ENCODE assay signal across 1 mouse cellular context in the genomic region with DNA sequence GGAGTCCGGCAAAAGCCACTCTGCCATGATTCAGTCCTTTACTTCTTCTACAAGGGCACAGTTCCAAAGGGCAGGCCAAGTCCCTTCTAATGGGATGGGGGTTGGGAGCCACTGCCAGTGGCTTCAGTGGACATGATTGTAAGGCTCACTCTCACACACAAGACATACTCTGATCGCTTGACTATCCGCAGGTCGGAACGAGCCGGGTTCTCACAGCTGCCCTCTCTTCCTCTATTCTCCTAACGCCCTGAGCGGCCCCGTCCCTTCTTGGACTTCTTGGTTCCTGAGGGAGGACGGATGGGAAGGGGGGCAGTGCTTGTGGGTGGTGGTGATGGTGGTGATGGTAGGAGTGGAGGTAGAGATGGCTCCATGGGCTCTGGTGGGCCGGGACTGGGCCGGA.
TF ChIP-seq lines count a peak whose summit lies in the region.

No protein-coding gene starts in this region.

TF ChIP-seq in CH12.LX, 34 proteins besides CTCF, POLR2A, EP300 and RAD21 (continued from another document):
- TF ChIP-seq SMC3 (IDR thresholded peaks at IDR 0.05; ENCODE audit: low read depth, low read length) (no peak), TBP (conservative IDR thresholded peaks at IDR 0.05; ENCODE audit: low read depth, low read length) (no peak), ZKSCAN1 (IDR thresholded peaks at IDR 0.05; ENCODE audit: borderline replicate concordance, low read depth, low read length) (no peak), GABPA (IDR thresholded peaks at IDR 0.05; ENCODE audit: insufficient replicate concordance, low read depth, low read length) (no peak), RCOR1 (conservative IDR thresholded peaks at IDR 0.05; ENCODE audit: low read depth, low read length) (no peak), ZMIZ1 (IDR thresholded peaks at IDR 0.05; ENCODE audit: low read depth, low read length) (no peak)
